Mouse (Mus musculus) heart, postnatal 36 days (tissue): ENCODE measurements at regions not wholly inside any gene's neighbourhood (a gene's known extent, or its start where the extent isn't known, plus 50 kb on each side); places are given as distances from the start of the nearest gene placed in this dataset.

Source experiments
- DNase-seq, 2 experiments: peaks; one replicate each; pipeline ENCODE4 v3.0.0; 2021 to 2022
- intact Hi-C: fragments of 180-260 bp; cut with DNase I; formaldehyde crosslinking; loops from one replicate; pipeline ENCODE4 v1.15.1; 2025

DNA sequence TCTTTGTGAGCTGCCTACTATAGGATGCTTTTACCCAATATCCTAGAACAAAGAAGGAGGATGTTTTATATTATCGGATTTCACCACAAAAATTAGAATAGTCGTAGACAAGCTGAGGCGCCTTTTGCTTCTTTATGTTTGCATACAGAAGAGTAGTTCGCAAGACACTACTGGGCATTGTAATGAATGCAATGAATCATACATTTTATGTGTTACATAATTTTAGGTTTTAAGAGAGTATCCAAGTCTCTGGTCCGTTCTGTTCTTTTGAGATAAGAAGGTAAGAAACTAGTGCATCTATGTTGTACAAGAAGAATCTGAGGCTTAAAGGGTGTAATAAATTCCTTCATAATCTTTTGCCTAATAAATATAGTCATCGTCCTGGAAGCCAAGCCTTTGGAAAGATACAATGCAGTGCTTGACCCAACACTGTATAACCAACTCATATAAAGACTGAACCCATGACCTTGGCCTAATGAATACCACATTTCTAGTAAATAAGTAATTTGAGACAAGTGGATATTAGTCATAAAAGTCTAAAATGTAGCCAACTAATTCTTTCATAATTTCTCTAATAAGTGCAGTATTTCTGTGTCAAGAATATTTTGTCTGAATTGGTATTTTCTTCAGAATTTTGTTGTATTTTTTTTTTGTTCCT is 108.5 kb upstream of the Kitl start:
- intact Hi-C loops = no loop called here
- no peak for DNase-seq

DNA sequence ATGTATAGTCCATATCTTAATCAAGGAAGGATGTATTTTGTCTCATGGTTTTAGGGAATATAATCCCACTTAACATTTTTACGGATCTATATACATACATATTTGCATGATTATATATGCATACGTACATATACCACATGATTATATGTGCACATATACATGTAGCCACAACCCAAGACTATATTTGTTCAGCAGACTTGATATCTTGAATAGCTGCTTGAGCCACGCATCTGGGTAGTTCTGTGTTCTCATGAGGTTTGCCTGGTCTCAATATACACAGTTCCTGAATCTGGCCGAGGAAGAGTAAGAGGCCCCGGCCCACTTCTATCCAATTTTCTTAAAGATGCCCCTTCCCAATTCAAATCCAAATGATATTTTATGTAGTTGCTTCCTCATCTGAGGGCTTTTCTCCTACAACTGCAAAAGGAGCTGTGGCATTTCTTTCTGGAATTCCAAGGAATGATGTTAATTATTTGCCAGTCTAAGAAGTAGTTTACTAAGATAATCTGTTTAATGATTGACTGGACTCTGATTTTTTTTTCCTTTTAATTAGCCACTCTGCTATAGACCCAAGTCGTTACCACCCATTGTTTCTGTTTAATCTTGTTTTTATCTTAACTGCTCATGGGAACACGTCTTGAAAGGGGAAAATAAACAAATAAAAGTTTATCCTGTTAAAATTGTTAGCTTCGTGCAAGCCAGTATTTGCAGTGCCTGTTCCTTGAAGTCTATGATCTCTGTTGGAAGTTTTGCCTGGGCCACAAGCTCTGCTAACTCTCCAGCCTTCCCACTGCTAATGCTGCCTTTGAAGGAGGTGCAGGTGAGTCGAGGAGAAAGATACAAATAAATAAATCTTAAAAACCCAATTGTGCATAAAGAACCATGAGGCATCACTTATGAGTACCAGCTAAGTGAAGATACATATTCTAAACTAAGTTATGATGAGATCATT is 112.9 kb upstream of the Kitl start:
- intact Hi-C loops = no loop called here
- DNase-seq = no peak

DNA sequence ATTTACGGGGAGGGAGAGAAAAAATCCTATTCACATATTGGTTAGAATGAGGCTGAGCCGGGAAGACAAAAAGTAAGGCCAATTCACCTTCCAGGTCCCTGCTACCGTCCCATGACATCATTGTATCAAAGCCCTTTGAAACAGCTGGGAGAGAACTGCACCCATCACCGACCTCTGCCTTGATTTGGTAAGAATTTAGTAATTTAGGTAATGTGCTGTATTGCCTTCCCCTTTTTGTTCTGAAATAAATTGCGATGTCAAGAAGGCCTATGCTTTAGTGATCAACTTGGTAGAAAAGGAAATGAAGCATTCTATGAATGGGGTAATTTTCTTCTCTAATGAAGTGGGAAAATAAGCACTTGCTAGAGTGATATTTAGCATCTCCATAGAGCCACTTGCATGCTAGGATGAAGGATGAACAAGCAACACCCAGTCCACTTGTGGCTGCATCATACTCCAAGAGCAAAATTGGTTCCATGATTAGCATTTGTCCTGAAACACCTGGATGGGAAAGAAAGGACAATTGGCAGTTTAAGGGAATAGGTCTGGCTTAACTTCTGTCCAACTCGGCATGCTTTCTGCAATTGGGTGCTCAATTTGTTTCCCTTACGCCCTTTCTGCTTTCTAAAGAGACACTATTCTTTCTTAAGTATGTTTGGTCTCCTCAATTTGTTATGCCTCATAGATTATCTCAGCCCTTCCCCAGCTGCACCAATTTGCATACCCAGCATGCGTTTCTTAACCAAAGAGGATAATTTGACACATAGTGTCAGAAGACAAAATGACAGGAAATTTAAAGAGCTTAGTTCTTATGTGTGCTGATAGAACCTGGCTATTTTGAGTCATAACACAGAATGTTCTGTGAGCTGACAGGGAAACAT is 114.2 kb upstream of the Kitl start:
- intact Hi-C loops = no loop called here
- DNase-seq = no peak

DNA sequence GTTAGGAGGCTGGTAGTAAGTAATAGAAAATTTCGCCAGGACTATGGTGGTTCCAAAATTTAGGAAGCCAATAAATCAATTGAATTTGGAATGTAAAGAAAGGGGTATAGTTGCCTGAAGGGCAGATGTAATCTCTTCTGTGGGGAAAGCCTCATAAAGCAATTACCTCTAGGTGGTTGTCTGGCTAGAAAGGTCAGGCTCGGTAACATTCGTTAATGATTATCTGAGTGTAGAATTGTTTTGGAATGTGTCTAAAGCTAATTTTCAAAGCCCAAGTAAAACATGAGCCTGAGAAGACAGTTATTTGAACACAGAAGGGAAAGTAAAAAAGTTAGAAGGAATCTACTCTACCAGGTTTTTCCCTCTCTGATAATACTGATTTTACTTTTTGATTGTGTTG is 121.4 kb upstream of the Kitl start:
- no peak for DNase-seq
- intact Hi-C loops = no loop called here

DNA sequence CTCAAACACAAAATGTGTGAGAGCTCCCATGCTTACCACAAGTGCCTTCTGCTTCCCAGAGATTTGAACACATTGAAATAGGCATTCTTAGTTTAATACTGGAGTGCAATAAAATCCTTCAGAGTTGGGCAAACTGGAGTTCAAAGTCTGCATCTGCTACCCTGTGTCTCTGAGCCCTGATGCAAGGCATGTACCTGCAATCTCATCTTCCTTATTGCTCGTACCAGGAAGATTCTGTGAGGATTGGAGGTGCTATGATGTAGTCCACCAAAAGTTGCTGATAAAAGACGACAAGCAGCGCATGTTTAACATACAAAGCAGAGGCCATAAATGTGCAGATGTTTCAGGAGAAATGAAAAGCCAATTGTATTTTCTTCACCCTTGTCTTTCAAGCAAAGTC is 123.5 kb upstream of the Kitl start:
- intact Hi-C loops = no loop called here
- no peak for DNase-seq

DNA sequence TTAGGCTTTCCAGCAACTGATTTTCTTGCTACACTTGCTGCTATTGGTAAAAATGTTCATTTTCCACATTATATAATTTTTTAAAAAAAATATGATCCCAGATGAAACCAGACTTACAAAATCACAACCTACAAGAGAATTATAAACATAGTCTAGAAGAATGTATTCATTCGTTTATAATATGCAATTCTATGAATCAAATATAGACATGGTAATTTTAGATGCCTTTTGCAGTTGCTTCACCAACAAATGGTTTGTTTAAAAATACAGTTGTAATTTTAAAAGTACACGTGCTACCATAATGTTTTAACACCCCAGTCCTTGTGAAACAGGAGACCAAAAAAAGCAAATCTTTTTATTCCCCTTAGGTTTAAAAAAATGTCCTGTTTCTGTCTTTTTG is 122.4 kb upstream of the Csl start:
- DNase-seq = no peak
- intact Hi-C loops = no loop called here

DNA sequence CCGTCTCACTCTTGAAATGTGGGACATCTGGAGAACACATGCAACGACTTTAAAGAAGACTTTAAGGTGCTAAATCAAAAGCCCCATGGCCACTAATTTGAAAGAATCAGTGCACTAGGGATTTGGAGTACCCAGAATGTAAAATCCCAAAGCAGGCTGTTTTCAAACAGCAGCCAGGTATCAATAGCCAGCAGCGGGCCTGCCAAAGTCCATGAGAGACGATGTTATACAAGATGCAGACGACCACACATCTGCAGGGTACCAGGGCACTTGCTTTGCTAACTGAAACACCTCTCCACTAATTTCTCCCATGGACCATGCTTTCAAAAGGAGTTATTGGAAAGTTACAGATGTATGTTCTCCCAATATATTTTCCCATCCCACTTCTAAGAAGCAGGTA is 119.9 kb upstream of the Csl start:
- intact Hi-C loops = no loop called here
- DNase-seq = no peak

DNA sequence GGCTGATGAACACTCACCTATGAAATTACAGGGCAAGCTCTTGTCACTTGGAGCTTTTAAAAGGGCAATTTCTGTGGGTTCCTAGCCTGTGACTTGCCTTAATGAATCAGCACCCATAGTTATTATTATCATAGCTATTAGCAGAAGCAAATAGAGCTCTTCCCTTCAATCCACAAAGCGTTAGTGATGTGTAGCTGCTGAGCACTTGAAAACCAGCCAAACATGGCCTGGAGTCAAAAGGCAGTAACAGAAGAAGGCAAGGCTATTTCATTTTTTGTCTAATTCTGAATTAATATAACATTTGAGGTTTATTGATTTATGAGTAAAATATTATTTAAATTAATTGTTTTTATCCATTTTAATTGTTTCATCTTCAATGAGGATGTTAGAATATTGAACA is 105.3 kb upstream of the Csl start:
- no peak for DNase-seq
- intact Hi-C loops = no loop called here

DNA sequence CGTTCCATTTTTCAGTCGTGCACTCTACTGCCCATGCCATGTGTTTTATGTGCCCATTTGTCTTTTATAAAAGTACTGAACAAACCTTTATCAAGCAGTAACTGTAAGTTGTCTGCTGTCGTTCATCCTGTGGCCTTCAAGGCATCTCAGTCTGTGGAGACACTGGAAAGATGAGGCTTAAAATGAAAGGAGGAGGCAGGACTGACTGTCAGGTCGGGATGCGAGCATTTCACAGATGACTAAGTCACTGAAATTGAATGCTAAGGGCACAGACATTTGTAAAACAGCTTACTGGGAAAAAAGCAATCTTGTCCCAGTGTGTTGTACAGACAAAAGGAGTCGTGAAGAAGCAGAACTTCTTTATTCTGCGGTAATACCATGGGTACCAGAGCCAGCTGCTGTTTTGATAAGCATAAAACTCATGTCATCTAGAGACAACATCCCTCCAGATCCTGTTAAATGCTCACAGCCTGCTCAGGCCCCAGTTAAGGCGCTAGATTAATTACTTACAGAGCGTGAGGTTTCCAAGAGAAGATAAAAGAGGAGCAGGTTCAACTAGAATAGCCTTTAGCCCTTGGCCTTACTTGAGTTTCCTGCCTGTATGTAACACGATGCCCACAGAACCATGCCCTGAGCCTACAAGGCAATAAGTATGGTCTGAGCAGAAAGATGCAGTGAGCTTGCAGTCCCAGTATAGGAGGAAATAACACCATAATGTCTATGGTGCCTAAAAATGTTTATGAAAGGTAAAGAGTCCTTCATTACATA is 101.0 kb upstream of the Csl start:
- DNase-seq = no peak
- intact Hi-C loops = no loop called here

DNA sequence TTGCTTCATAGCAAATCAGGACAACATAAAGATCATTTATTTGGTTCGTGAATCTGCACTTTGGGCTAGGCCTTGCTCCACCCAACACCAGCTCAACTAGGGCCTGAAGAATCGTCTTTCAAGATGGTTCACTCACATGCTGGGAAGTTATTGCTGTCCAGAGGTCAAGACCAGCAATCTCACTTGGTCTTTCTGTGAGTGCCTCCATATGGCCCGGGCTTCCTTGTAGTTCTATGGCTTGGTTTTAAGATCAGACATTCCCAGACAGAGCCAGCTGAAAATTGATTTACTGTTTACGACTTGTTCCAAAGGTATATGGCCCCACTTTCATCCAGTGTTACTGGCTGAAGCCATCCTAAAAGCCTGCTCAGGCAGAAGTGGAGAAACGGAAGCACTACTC is 84.7 kb upstream of the Csl start:
- intact Hi-C loops = loop anchor here (5.0 kb wide), 4 partner anchors 98 to 318 kb away; no protein-coding TSS in a partner anchor

DNA sequence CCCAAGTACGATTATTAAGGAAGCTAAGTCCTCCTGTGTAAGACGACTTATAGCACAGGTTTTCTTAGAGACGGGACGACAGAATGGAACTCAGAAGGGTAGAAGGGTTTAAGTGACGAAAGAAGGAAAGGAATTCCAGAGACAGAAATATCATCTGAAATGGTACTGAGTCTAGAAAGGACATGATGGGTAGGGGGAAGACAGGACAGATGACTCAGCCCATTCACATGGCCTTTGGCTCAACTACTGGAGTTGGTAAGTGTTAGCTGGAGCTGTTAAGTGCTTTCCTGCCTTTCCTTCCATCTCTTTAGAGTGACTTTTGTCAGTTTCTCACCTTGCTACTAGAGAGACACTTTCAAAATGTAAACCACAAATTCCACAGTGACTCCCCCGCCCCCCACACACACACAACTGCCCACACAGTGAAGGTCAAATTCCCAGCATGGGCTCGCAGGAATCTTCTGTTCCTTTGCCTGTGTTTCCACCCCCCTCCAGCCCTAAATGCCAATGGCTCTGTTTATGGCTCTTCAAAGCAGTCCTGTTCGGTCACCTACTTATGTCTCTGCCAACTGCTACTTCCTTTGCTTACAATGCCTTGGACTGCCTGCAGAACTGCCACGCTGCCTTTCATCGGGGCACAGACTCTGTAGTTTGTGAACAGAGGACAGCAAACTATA is 81.8 kb upstream of the Csl start:
- no peak for DNase-seq
- intact Hi-C loops = loop anchor here (2.0 to 5.0 kb wide), 5 partner anchors 101 to 321 kb away; no protein-coding TSS in a partner anchor

More for the DNA sequence above, 84.7 kb upstream of the Csl start:
- DNase-seq = no peak

DNA sequence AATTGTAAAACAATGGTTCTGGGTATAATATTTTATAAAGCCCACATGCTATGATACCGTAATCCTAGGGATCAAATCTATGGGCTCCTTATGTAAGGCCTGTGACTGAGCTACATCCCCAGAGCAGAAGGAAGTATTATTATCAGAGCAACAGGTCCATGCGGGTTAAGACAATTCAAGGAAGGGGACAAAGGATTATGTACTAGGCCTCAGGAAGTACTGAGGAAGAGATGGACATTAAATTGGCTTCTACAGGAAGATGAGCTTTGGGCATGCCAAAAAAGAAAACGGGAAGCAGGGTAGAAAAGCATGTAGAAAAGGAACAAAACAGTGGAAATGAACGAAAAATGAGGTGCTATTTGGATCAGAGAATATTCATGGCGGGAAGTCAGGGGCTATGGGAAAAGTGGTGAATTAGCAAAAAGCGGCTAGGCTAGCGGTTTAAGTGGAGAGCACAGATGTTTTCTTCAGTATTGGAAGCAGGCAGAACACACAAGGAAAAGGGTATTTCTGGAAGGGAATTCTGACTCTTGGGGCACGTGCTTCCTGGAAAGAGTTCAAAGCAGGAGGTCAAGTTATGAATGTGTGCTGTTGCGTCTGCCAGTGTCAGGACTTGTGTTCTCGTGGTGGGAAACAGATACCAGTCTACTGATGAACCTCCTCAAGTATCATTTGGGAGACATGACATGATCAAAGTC is 80.9 kb upstream of the Csl start:
- DNase-seq = peak; percentile 13 to 24
- intact Hi-C loops = loop anchor here (1.0 to 5.0 kb wide), 6 partner anchors 92 to 322 kb away; no protein-coding TSS in a partner anchor

DNA sequence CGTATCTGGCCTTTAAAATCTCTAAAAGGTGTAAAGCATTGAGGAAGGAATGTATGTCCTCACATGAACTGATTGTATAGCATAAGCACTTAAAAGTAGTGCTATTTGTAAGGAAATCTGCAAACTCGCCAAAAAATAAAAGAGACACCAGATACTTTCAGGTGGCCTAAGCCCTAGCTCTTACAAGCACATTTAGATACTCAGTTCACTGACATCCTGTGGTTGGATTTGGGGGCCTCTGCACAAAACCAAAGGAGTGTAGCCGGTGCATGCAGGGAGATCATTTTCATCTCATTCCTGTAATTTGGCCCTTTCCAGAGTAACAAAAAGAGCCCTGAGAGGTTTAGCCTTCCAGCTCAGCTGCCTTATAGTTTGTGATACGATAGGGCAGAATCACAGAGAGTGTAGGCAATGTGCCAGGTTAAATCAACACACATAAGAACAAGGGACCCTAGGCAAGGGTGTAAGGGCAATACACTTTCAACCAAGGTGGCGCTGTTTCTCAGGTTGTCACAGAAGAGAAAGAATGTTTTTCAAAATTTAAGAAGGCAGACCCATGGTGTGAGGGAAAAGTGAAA is 77.5 kb upstream of the Csl start:
- DNase-seq = no peak
- intact Hi-C loops = no loop called here

DNA sequence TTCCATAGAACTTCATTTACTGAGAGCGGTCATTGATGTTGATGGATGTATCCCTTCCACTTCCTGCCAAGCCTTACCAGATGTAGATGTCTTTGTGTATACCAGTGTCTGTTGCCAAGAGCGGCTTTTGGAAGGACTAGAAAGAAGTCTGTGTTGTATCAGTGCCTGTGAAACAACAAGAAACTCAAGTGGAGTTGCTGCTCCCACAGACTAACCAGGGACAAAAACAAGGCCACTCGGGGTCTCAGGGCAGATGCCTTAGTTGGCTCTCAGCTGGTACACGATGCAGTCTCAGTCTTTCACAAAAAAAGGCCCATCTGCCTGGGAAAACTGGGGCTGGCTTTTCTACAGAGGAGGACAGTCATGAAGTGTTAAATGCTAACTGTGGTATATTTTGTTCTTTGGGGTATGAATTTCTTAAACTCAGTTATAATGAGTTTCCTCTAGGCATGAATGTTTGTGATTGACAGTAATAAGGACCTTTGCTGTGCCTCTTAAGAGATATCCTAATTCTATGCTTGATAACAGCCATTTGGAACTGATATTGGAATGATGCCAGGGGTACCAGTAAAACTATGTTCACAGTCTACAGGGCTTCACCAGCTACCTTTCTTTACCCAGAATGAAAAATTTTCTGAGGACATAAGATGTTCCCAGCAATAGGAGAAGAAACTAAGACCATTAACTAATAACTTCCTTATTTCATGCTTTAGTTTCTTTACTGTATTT is 75.6 kb upstream of the Csl start:
- DNase-seq = no peak
- intact Hi-C loops = no loop called here

DNA sequence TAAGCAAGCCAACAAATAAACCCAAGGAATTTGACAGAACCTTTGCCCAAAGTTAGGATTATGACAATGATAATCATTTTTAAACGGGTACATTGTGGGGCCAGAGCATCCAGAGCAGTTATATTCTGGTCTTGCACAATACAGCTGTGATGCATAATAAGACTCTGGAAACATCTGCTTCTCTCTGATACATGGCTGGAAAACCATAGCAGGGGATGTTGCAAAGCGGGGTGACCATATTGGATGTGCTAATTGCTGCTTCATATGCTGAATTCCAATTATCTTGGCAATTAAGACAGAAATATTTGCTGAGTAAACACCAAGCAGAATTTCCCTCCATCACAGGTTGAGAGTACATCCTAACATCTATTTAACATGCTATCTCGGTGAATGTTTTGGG is 70.5 kb upstream of the Csl start:
- DNase-seq = no peak
- intact Hi-C loops = no loop called here

DNA sequence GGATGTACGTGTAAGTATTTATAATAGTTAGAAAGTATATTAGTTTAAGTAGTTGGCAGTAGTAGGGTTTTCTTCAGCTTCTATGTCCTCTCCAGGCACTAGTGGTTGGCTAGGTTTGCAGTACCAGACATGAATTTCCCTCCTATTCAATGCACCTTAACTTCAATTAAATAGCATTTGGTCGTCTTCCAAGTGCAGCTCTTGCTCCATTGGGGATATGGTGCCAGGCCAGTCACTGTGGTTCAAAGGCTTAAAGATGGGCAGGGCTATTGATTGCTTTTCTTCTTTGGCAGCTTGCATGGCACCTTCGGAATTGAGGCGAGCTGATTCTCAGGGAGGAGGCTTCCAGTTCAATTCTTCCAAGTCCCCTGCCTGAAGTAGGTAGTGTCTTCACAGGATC is 68.0 kb upstream of the Csl start:
- intact Hi-C loops = no loop called here
- DNase-seq = no peak

DNA sequence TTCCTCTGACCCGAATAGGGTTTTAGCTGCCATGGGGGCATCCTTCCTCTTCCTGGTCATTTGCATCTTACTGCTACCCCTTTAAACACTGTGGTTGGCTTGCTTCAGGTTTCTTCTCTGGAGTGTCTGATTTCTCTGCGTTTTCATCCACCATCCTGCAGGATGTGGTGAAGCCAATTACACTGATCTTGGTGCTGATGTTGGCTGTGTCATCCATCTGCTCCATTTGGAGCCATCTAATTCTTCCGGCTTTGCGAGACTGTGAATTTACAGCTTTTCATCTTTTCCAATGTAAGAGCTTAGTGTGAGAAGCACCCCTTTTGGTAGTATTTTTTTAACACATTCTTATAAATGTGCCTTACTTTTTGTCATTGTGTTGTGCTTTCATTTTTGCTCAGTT is 66.4 kb upstream of the Csl start:
- DNase-seq = no peak
- intact Hi-C loops = no loop called here

DNA sequence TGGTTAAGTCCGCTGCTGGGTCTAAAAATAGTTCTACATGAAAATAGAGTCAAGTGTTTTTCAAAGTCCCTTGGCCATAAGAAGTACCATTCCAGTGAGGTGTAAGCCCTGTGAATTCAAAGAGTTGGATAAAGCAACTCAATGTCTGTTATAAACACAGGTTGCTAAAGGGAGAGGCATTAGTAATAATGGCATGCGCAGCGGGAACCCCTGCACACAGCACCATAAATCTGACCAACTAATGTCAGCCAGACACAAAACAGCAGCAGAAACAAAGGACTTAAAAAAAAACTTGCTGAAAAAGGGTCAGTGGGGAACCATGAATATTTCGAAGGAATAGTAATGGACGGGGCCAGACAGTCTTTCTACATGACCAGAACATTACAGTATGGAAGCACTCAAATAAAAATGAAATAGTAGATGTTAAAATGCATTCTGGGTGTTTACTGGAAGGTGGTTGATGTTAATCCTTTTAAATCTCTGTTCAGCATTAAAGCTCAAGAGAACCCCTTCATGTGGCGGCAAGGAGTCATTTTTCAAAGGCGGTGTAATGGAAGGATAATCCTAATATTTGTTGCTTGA is 52.7 kb upstream of the Csl start:
- DNase-seq = no peak
- intact Hi-C loops = no loop called here
